Mouse (Mus musculus) neutrophil, adult 59 days (primary cell): ENCODE measurements around the gene Gm5926. TPM values are rescaled to one million over a fixed set of nuclear protein-coding genes. Genes with fewer than 3 reads are reported as not detected.

Source experiments
- total RNA-seq, 2 experiments: library from RNA; stranded (reverse); gene quantifications; 1 replicate in 1 of 2; 2 replicates in 1 of 2; pipeline ENCODE4 v1.2.4; 2023

Gene Gm5926
- total RNA-seq = not detected

DNA sequence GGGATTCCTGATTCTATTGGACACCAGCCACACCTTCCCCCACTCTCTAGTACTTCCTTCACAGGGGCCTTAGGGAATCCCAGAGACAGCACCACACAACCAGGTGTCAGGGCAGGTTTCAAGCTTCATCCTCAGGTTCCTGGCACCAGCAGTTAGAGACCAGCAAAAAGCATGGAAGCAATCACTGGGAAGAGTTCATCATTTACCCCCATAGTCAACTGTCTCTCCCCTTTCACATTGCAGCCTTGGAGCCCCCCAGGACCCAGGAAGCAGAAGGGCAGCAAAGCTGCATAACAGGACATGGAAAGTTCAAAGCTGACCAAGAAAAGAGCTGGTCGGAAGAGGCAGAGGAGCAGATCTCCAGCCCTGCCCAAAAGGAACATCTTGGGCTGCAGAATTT lies at the start of gene Gm5926:
Gene Gm5926, plus strand, starts transcription at position 301 of the 400 bp plus-strand sequence.

Other genes with a start within 250 kb of the Gm5926 start
- not detected for gene Btbd35f1, start 90.7 kb upstream of the Gm5926 start, total RNA-seq
- not detected for gene Btbd35f21, start 75.4 kb downstream of the Gm5926 start, total RNA-seq
- gene Btbd35f30, start 243.9 kb downstream of the Gm5926 start, total RNA-seq = not detected